Mouse (Mus musculus) CH12.LX (cell line): ENCODE data around the gene Slc15a1. TPM values are rescaled to one million over a fixed set of nuclear protein-coding genes. Genes with fewer than 3 reads are reported as not detected.

Source experiments
- DNase-seq: peaks from one replicate; pipeline ENCODE4 v3.0.0-alpha.2; 2013; ENCODE audit errors: extremely low read depth
- H3K27ac ChIP-seq: 2 replicates; pipeline ENCODE4 v1.5.1; 2012; ENCODE audit warnings: low read depth, mild to moderate bottlenecking, control low read depth, moderate library complexity; ENCODE audit not compliant: insufficient read depth
- H3K27me3 ChIP-seq: replicated peaks from 2 replicates; pipeline ENCODE3; 2012; ENCODE audit warnings: inconsistent platforms
- H3K36me3 ChIP-seq, 2 experiments: replicated peaks in 1 of 2; 2 replicates each; pipeline versions ENCODE3 to v1.6.1; 2012; ENCODE audit warnings: inconsistent platforms in 1 of 2, low read length in 1 of 2, mild to moderate bottlenecking in 1 of 2, mixed read lengths in 1 of 2, moderate library complexity in 1 of 2; ENCODE audit not compliant: control insufficient read depth in 1 of 2, insufficient read depth in 1 of 2
- H3K4me1 ChIP-seq, 2 experiments: 2 replicates each; pipeline ENCODE4 v1.6.1; 2012; ENCODE audit warnings: inconsistent platforms in 1 of 2, moderate library complexity in 1 of 2; ENCODE audit not compliant: insufficient read depth in 2 of 2, control insufficient read depth in 1 of 2
- H3K4me2 ChIP-seq: 2 replicates; pipeline ENCODE4 v1.6.1; 2012; ENCODE audit warnings: low read depth, mild to moderate bottlenecking, control low read depth; ENCODE audit not compliant: poor library complexity, insufficient read depth, severe bottlenecking
- H3K4me3 ChIP-seq, 3 experiments: fragments of 150-350 bp in 1 of 3; sonication (generic) in 1 of 3; replicated peaks in 1 of 3; 2 replicates each; pipeline versions ENCODE3 to v1.5.1; 2011 to 2012; ENCODE audit warnings: low read depth in 2 of 3, low read length in 2 of 3, mild to moderate bottlenecking in 2 of 3, moderate library complexity in 2 of 3, control low read depth in 1 of 3, improper control_type of control experiment in 1 of 3, inconsistent platforms in 1 of 3, mixed read lengths in 1 of 3; ENCODE audit not compliant: poor library complexity in 1 of 3
- H3K79me2 ChIP-seq: replicated peaks from 2 replicates; pipeline ENCODE4 v1.6.1; 2012; ENCODE audit warnings: mild to moderate bottlenecking, moderate library complexity; ENCODE audit not compliant: control insufficient read depth, poor library complexity, insufficient read depth, severe bottlenecking; ENCODE audit errors: extremely low read depth
- H3K9ac ChIP-seq: 2 replicates; pipeline ENCODE4 v1.6.1; 2012; ENCODE audit warnings: low read depth, mild to moderate bottlenecking, control low read depth, moderate library complexity; ENCODE audit not compliant: insufficient read depth
- H3K9me3 ChIP-seq: replicated peaks from 2 replicates; pipeline ENCODE3; 2012; ENCODE audit warnings: low read length, inconsistent platforms, mixed read lengths
- BHLHE40 ChIP-seq: IDR thresholded peaks from 2 replicates; pipeline ENCODE4 v1.6.1; 2011; ENCODE audit warnings: mild to moderate bottlenecking, low read depth, low read length, improper control_type of control experiment
- CHD1 ChIP-seq: IDR thresholded peaks from 2 replicates; pipeline ENCODE4 v1.6.1; 2012; ENCODE audit warnings: low read depth, low read length, improper control_type of control experiment, inconsistent platforms
- ELF1 ChIP-seq: IDR thresholded peaks from 2 replicates; pipeline ENCODE4 v1.6.1; 2014; ENCODE audit warnings: low read depth, mild to moderate bottlenecking, inconsistent platforms, low read length, improper control_type of control experiment
- JUN ChIP-seq: IDR thresholded peaks from 2 replicates; pipeline ENCODE4 v1.6.1; 2011; ENCODE audit warnings: low read depth, mild to moderate bottlenecking, low read length, improper control_type of control experiment, moderate library complexity; ENCODE audit not compliant: insufficient read depth
- JUND ChIP-seq: conservative IDR thresholded peaks from 2 replicates; pipeline ENCODE4 v1.6.1; 2011; ENCODE audit warnings: low read depth, low read length, improper control_type of control experiment
- MAZ ChIP-seq: IDR thresholded peaks from 2 replicates; pipeline ENCODE4 v1.6.1; 2012; ENCODE audit warnings: low read depth, mild to moderate bottlenecking, inconsistent platforms, low read length, improper control_type of control experiment, moderate library complexity
- MXI1 ChIP-seq: IDR thresholded peaks from 2 replicates; pipeline ENCODE4 v1.6.1; 2011; ENCODE audit warnings: mild to moderate bottlenecking, low read depth, low read length, improper control_type of control experiment
- MYC ChIP-seq: IDR thresholded peaks from 2 replicates; pipeline ENCODE4 v1.6.1; 2011; ENCODE audit warnings: low read depth, mild to moderate bottlenecking, improper control_type of control experiment, low read length
- PAX5 ChIP-seq: IDR thresholded peaks from 2 replicates; pipeline ENCODE4 v1.6.1; 2012; ENCODE audit warnings: low read length, inconsistent platforms, mixed read lengths
- POLR2AphosphoS2 ChIP-seq: IDR thresholded peaks from 2 replicates; pipeline ENCODE4 v1.6.1; 2011; ENCODE audit warnings: low read depth, low read length, improper control_type of control experiment
- RCOR1 ChIP-seq: conservative IDR thresholded peaks from 2 replicates; pipeline ENCODE4 v1.6.1; 2012; ENCODE audit warnings: low read depth, mild to moderate bottlenecking, inconsistent platforms, low read length, improper control_type of control experiment
- SIN3A ChIP-seq: IDR thresholded peaks from 2 replicates; pipeline ENCODE4 v1.6.1; 2012; ENCODE audit warnings: low read length, improper control_type of control experiment, inconsistent platforms
- SMC3 ChIP-seq: IDR thresholded peaks from 2 replicates; pipeline ENCODE4 v1.6.1; 2011; ENCODE audit warnings: low read depth, low read length, improper control_type of control experiment
- TBP ChIP-seq: conservative IDR thresholded peaks from 2 replicates; pipeline ENCODE4 v1.6.1; 2011; ENCODE audit warnings: low read depth, low read length, improper control_type of control experiment
- TCF12 ChIP-seq: IDR thresholded peaks from 2 replicates; pipeline ENCODE4 v1.6.1; 2014; ENCODE audit warnings: low read depth, mild to moderate bottlenecking, inconsistent platforms, low read length, improper control_type of control experiment
- USF1 ChIP-seq: IDR thresholded peaks from 2 replicates; pipeline ENCODE4 v1.6.1; 2014; ENCODE audit warnings: low read depth, mild to moderate bottlenecking, inconsistent platforms, low read length, improper control_type of control experiment
- USF2 ChIP-seq: conservative IDR thresholded peaks from 2 replicates; pipeline ENCODE4 v1.6.1; 2011; ENCODE audit warnings: low read depth, low read length, improper control_type of control experiment
- ZC3H11A ChIP-seq: IDR thresholded peaks from 2 replicates; pipeline ENCODE4 v1.6.1; 2012; ENCODE audit warnings: low read depth, mild to moderate bottlenecking, inconsistent platforms, low read length, improper control_type of control experiment
- ZMIZ1 ChIP-seq: IDR thresholded peaks from 2 replicates; pipeline ENCODE4 v1.6.1; 2012; ENCODE audit warnings: low read depth, mild to moderate bottlenecking, inconsistent platforms, low read length, improper control_type of control experiment
- ZNF384 ChIP-seq: IDR thresholded peaks from 2 replicates; pipeline ENCODE4 v1.6.1; 2012; ENCODE audit warnings: low read depth, low read length, improper control_type of control experiment, inconsistent platforms
- dilution Hi-C: fragments of 300-500 bp; cut with MboI; formaldehyde crosslinking; loops from 2 replicates; pipeline ENCODE4 v1.14.3; 2020; ENCODE audit warnings: low sequenced_read_pairs; ENCODE audit not compliant: extremely low pct_unique_long_range_greater_than_20kb, extremely low pct_ligation_motif_present
- in situ Hi-C: fragments of 300-500 bp; cut with MboI; formaldehyde crosslinking; loops from 3 replicates; pipeline ENCODE4 v1.14.3; 2019; ENCODE audit warnings: low sequenced_read_pairs, low pct_ligation_motif_present, low pct_unique_long_range_greater_than_20kb, mixed read lengths
- polyA plus RNA-seq: library from polyadenylated mRNA; unstranded; fragments of >175 nt; gene quantifications from 2 replicates; pipeline ENCODE4 v1.2.1, GENCODE M21; 2012; ENCODE audit warnings: low read depth; ENCODE audit not compliant: insufficient read length
- total RNA-seq, 2 experiments: library from RNA; depleted of rRNA; stranded (reverse); fragments of 300-350 nt in 1 of 2; fragments of >200 nt in 1 of 2; gene quantifications; 2 replicates each; pipeline ENCODE4 v1.2.3; 2012 to 2014

Slc15a1 gene
- total and polyA plus RNA-seq, 3 experiments, result 0.04 to 0.19 TPM; not detected in 1

DNA sequence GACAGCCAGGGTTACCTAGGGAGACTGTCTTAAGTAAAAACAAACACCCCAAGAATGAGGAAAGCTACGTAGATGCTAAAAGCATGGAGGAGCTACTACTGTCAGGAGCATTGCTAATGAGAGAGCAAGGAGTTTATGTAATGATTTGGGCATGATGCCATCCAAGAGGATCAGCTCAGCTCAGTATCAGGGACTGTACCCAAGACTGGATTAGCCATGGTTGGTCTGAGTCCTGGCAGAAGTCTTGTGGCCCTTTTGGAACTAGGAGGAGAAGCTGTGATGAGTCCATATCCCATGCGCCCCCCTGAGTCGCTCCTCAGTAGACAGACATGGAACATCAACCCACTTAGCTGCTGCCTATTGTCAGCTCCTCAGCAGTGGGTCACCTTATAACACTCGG is 9.3 kb downstream of the Slc15a1 start:
- H3K27me3 ChIP-seq, result no peaks in the 10 kb centered on the region
- H3K4me3 ChIP-seq, result no peak overlapping the region
- dilution Hi-C loops (no loop called here), in situ Hi-C loops (no loop called here)
- H3K9me3 ChIP-seq, result no peaks in the 10 kb centered on the region
- H3K36me3 ChIP-seq, result no peaks in the 10 kb centered on the region
- H3K9ac ChIP-seq, result no peak overlapping the region
- no peak for TF ChIP-seq BHLHE40
- no peak for TF ChIP-seq USF2
- TF ChIP-seq PAX5, result no peak
- TF ChIP-seq USF1, result no peak
- no peak overlapping the region for H3K4me2 ChIP-seq
- H3K4me1 ChIP-seq, result peaks cover 0 to 4% of the 10 kb centered on the region in 2 experiments; a peak in 2 of 4 replicates
- H3K27ac ChIP-seq, result no peak overlapping the region
- DNase-seq, result no peak
- no peaks in the 10 kb centered on the region for H3K79me2 ChIP-seq

DNA sequence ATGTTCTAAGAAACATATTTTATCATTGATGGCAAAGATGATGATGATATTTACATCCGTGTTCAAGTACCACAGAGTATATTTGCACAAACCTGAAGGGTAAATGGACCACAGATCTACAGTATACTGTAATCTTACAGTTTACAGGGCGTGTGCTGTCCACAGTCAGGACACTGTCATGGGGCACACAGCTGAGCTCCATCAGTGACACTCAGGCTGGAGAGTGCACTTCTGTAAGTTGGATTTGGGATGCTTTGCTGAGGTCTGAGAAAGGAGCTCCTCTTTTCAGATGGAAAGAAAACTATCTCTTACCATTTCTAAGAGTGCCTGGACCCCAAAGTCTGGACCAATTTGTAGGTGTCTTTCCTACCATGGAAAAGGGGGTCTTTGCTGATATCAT is 9.9 kb downstream of the Slc15a1 start:
- DNase-seq, result no peak
- in situ Hi-C loops, result no loop called here
- Histone ChIP-seq H3K9me3 (no peaks in the 10 kb centered on the region), H3K9ac (no peak overlapping the region)
- TF ChIP-seq TCF12 (no peak), USF1 (no peak), CHD1 (no peak), ZMIZ1 (no peak), ELF1 (no peak), RCOR1 (no peak), ZNF384 (no peak), MYC (no peak), ZC3H11A (no peak), JUND (no peak), BHLHE40 (no peak), MXI1 (no peak), SMC3 (no peak), TBP (no peak), SIN3A (no peak), POLR2AphosphoS2 (no peak), JUN (no peak), MAZ (no peak)
- TF ChIP-seq, all 38 proteins: peak for 0
- H3K4me1 ChIP-seq, result peaks cover 0 to 4% of the 10 kb centered on the region in 2 experiments; a peak in 2 of 4 replicates
- no peak overlapping the region for H3K4me2 ChIP-seq
- H3K4me3 ChIP-seq, result no peak overlapping the region
- no peaks in the 10 kb centered on the region for H3K36me3 ChIP-seq
- no peaks in the 10 kb centered on the region for H3K79me2 ChIP-seq
- dilution Hi-C loops, result no loop called here
- no peak overlapping the region for H3K27ac ChIP-seq
- no peaks in the 10 kb centered on the region for H3K27me3 ChIP-seq
